Mouse (Mus musculus) hindbrain, embryonic 13.5 days (tissue): ENCODE results near the gene Cstf2. TPM values are rescaled to one million over a fixed set of nuclear protein-coding genes. Genes with fewer than 3 reads are reported as not detected.

Source experiments
- ATAC-seq: fragments of 200-750 bp; cut with Nextera tagmentation; 2 replicates; pipeline ENCODE4 v1.8.0; 2017; ENCODE audit warnings: moderate TSS enrichment; ENCODE audit not compliant: low FRiP score
- H3K27ac ChIP-seq: fragments of 300-500 bp; sonication (generic); 2 replicates; pipeline ENCODE4 v1.5.1; 2015; ENCODE audit warnings: inconsistent platforms, mild to moderate bottlenecking, moderate library complexity
- H3K27me3 ChIP-seq: fragments of 300-500 bp; sonication (generic); 2 replicates; pipeline ENCODE4 v1.6.1; 2015; ENCODE audit warnings: mild to moderate bottlenecking, inconsistent platforms
- H3K36me3 ChIP-seq: fragments of 300-500 bp; sonication (generic); 2 replicates; pipeline ENCODE4 v1.6.1; 2015; ENCODE audit warnings: mild to moderate bottlenecking, inconsistent platforms
- H3K4me1 ChIP-seq: fragments of 300-500 bp; sonication (generic); replicated peaks from 2 replicates; pipeline ENCODE4 v1.6.1; 2015; ENCODE audit warnings: inconsistent platforms
- H3K4me2 ChIP-seq: fragments of 300-500 bp; sonication (generic); 2 replicates; pipeline ENCODE4 v1.6.1; 2015; ENCODE audit warnings: inconsistent platforms, mild to moderate bottlenecking, moderate library complexity
- H3K4me3 ChIP-seq: fragments of 300-500 bp; sonication (generic); 2 replicates; pipeline ENCODE4 v1.5.1; 2015; ENCODE audit warnings: mild to moderate bottlenecking, inconsistent platforms
- H3K9ac ChIP-seq: fragments of 300-500 bp; sonication (generic); 2 replicates; pipeline ENCODE4 v1.6.1; 2015; ENCODE audit warnings: mild to moderate bottlenecking, inconsistent platforms
- H3K9me3 ChIP-seq: fragments of 300-500 bp; sonication (generic); 2 replicates; pipeline ENCODE4 v1.6.1; 2016; ENCODE audit warnings: inconsistent platforms
- WGBS: fragments of 180-500 bp; shearing (Covaris S2); methylation state at CpG from one replicate; pipeline ENCODE4 v1.1.7; 2015; 5-methylcytosine and 5-hydroxymethylcytosine counted together
- microRNA-seq: library from miRNA; unstranded; fragments of <30 nt; microRNA quantifications from one replicate; pipeline ENCODE4, GENCODE M21; 2016
- polyA plus RNA-seq: library from polyadenylated mRNA; unstranded; fragments of >200 nt; fragmentation: Nextera tagmentation; extraction: Ambion mirVana; gene quantifications from 2 replicates; pipeline ENCODE4 v1.2.1, GENCODE M21; 2015

Gene Cstf2
- polyA plus RNA-seq, 1 experiment from 2014 or later, result 64.5 TPM

DNA sequence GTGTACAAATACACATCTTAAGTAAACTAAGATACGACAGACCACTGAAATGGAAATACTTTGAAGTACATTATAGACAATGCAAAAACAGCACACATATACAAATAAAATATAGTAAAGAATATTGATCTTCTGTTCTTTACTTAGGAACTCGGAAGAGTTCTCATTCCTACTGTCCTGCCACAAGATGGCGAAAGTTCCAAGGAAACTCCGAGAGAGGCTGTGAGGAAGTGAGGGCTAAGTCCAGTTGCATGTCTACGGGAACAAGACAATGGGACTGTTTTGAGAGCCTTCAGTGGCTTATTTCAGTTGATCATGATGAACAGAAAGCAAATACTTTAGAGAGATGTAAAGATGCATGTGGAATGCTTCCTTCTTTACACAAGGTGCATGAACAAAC is 73.3 kb downstream of the Cstf2 start:
- Histone ChIP-seq H3K36me3 (no peaks in the 10 kb centered on the region), H3K9me3 (no peaks in the 10 kb centered on the region), H3K4me3 (no peak overlapping the region), H3K27me3 (peaks cover 14% of the 10 kb centered on the region; the same call in 1 of the 2 replicates), H3K4me2 (no peak overlapping the region), H3K9ac (no peak overlapping the region), H3K27ac (no peak overlapping the region), H3K4me1 (no peaks in the 10 kb centered on the region)
- no peak for ATAC-seq
- WGBS, result 25% methylated on average over 5 of the region's 5 CpGs

DNA sequence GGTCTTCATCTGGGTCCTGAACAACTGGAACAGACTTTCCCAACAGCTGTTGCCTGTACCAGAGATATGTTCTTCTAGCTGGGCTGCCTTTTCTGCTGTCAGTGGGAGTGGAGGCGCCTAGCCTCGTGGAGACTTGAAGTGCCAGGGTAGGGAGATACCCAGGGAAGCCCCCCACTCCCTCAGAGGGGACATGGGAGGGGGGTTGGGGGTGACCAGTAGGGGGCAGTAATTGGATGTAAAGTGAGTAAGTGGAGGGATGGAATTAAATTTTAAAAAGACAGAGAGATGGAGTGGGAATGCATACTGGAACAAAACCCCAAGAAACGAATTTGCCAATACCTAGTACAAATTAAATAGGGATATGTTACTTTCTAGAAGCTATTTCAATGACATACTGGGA is 74.8 kb downstream of the Cstf2 start:
- Histone ChIP-seq H3K4me1 (no peaks in the 10 kb centered on the region), H3K9me3 (no peaks in the 10 kb centered on the region), H3K27me3 (peaks cover 10% of the 10 kb centered on the region; the same call in 1 of the 2 replicates), H3K4me3 (no peak overlapping the region), H3K9ac (no peak overlapping the region), H3K27ac (no peak overlapping the region), H3K36me3 (no peaks in the 10 kb centered on the region), H3K4me2 (no peak overlapping the region)
- WGBS, result 62% methylated on average over 3 of the region's 3 CpGs
- no peak for ATAC-seq

Small RNA genes within 50 kb of the gene (microRNA-seq; reads per million reads assigned to microRNA genes)
- not detected for gene Mir3112

Other genes with a start within 250 kb of the Cstf2 start
- gene Tnmd, start 208.2 kb upstream of the Cstf2 start, polyA plus RNA-seq, result 2.5 and 4.4 TPM in 2 replicates
- gene Tspan6, start 160.8 kb upstream of the Cstf2 start, polyA plus RNA-seq, result 252 and 256 TPM in 2 replicates
- 1.3 and 1.6 TPM in 2 replicates for gene Srpx2, start 150.8 kb upstream of the Cstf2 start, polyA plus RNA-seq
- gene Sytl4, start 77.4 kb upstream of the Cstf2 start, polyA plus RNA-seq, result 0.89 and 1.4 TPM in 2 replicates
- gene Xkrx, start 102.9 kb downstream of the Cstf2 start, polyA plus RNA-seq, result 0.35 TPM in 2 replicates
- gene Arl13a, start 128.3 kb downstream of the Cstf2 start, polyA plus RNA-seq, result not detected in 2 replicates
- gene Nox1, start 162.8 kb downstream of the Cstf2 start, polyA plus RNA-seq, result 0.16 and 0.21 TPM in 2 replicates
- gene Trmt2b, start 217.8 kb downstream of the Cstf2 start, polyA plus RNA-seq, result 4.7 and 6.0 TPM in 2 replicates
- gene Tmem35a, start 236.0 kb downstream of the Cstf2 start, polyA plus RNA-seq, result 102 and 106 TPM in 2 replicates
- 6.7 and 9.3 TPM in 2 replicates for gene Cenpi, start 248.9 kb downstream of the Cstf2 start, polyA plus RNA-seq